Mouse (Mus musculus) cerebellum, adult 11-12 months (tissue): ENCODE measurements around the gene Myo16.

ENCODE experiments used
- DNase-seq: peaks from one replicate; pipeline ENCODE4 v3.0.0; 2022

Myo16 gene

DNA sequence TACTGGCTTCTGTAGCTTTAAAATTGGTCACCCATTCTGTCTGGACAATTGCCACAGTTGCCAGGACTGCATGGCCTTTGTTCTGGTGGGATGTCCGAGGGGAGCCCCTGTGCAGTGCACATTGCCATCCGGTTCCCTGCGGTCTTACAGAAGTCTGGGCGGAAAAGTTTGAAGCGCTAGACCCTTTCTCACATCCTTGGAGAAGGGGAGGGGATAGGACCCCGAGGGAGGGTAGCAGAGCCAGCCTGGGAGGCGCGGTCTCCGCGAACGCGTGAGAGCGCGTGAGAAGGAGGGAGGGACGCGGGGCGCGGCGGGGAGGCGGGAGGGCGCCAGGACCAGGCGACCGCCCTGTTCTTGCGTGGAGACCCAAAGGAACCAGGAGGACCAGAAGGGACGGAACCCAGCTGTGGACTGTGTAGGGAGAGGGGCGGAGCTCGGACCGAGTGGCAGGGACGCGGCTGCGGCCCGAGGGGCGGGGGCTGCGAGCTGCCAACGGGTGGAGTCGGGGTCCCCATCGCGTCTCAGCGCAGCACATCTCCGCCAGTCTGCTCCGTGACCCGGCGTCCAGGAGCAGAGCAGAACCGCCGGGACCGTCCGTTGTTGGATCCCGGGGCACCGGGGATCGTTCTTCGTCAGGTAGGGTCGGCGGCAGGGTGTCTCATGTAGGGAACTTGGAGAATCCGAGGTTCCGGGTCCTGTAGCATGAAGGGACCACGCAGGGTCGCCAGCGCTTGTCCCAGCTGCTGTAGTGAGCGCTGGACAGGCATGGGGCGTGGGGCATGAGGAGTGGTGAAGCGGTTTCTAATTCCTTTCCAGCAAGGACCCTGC is at the start of gene Myo16:
Myo16 (plus strand) TSS at position 301 of the 828 bp plus-strand sequence.
- no peak for DNase-seq

DNA sequence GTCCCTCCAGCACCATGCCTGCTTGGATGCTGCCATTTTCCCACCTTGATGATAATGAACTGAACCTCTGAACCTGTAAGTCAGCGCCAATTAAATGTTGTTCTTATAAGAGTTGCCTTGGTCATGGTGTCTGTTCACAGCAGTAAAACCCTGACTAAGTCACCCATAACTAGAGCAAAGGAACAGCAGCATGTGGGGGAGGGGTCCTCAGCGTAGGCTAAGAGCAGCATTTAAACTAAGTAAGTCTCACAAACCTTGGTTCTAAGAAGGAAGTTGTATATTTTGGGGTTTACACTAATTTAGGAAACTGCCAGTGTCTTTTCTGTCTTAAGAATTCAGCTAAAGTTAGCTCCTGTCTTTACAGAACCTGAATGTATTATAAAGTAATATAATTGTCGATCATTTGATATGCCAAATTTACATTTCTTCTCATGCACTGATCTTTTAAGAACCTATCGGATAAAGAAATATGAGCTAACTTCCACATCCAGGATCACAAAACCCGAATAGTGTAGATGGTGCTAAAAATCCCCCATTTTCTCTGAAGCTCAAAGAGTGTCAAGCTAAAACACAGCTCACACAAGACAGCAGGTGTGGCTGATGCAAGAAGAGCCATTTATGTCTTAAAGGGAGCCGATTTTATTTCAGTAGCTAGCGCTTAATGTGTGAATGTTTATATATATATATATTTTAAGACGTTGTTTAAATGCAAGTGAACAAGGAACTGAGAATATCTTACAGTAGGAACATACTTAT is 45.0 kb upstream of the Myo16 start:
- DNase-seq: no peak

GRCm38 (mm10) chr8:10122749-10123148 is 31.0 kb upstream of the Myo16 start:
- DNase-seq: no peak

- peak; percentile 44 for DNase-seq
These were observed 30.3 kb upstream of the Myo16 start for GRCm38 (mm10) chr8:10123412-10123811.

- DNase-seq: peak; percentile 26
These were observed 28.0 kb upstream of the Myo16 start for GRCm38 (mm10) chr8:10125684-10126083.

DNA sequence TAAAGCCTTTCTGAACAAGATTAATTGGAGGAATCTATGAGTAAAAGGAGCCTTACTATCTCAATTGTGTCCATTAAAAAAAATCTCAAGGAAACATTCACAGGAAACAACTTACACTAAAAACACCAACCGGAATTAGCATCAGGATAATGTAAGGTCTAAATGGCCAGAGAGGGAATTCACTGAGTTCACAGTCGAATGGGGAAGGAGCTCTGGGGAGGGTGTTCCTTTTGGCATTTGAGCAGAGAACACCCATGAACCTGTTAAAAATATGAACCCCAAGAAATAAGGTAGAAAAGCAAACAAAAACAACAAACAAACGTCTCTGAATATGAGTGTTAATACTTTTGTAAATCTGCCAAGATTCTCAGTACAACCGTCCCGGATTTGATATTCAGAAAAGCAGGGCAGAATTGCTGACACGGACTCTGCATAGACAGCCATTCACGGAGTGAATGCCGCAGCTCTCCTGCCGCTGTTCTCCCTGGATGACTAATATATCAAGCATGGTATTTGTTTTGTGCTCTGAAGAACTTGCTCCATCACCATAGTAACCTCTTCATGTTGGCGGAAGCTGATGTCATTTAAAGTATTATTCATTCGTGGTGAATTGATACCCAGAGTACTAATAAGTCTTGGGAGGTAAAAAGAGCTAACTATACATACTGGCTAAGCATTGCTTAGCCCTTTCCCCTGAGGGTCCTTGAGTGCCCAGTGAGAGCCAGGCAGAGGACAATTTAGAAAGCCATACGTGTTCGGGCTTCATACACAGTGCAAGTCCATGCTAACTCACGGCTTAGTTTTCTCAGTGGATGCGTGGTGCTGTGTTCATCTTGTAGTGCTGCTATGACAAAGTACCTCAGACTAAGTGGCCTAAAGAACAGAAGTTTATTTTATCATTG is 22.9 kb upstream of the Myo16 start:
- no peak for DNase-seq

- DNase-seq: no peak
These were observed 14.2 kb upstream of the Myo16 start for GRCm38 (mm10) chr8:10139536-10139935.

DNA sequence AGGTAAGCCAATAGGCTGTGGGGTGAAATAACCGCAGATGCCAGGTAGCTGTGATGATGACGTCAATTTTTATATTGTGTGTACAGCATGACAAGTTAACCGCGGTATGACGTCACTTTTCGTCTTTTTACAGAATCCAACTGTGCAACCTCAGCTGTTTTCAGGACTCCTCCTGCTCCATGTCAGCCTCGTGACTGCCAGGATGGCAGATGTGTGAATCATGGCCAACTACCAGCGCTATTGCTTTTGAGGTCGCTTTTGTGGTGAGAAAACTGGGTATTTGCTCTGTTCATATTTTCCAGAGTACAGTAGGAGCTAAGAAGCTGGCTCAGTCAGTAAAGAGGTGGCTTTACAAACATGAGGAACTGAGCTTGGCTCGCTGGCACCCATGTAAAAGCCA is 9.8 kb upstream of the Myo16 start:
- DNase-seq: no peak

DNA sequence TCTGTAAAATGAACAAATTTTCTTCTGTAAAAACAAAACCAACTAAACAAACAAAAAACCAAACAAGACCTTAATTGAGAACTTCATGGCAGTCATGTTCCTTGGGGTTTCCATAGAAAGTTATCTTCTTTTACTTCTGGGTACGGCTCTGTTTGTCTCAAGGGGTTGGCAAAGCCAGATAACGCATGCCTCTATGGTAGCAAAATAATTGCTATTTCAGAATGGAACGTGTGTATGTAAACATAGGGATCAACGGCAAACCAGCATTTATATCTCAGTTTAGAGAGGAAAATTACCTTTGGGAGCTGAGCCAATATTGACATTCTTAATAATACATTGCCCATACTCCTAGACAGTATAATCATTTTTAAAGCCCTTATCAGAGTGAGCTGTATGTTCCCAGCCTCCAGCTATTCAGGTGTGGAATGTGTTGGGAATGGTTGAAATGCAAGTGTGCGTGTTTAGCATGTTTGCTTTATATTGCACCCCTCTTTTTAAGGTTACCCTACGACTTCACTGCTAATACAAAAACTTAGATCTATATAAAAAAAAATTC is 1.9 kb upstream of the Myo16 start:
- DNase-seq: no peak

DNA sequence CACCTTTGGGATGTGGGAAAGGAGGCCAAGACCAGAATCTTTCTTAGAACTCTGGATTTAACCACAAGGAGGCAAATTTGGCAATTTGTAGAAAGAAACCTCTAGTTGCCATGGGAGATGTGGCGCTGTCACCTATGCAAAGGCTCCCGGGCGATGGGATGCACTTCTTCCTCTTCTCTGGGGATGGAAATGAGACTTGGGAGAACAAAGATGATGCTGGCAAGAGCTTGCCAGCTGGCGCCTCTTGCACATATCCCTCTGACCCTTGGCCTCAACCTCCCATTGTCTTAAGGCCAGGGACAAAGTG is 681 bp downstream of the Myo16 start:
- DNase-seq: no peak

DNA sequence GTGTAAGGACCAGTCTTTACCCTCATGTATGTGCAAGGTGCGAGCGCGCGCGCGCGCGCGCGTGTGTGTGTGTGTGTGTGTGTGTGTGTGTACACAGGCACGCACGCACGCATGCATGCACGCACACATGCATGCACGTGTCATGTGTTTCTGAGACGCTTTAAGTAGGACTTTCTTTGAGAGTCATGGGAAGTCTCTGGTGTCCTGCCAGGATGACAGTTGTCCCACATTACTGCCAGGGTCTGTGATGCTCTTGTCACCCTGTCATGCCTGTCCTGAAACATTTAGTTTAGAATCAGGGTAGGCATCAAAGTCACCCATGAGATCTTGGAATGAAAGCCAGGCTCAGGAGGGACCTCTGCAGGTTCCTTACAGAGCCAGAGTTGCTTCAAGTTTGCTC is 1.4 kb downstream of the Myo16 start:
- no peak for DNase-seq

DNA sequence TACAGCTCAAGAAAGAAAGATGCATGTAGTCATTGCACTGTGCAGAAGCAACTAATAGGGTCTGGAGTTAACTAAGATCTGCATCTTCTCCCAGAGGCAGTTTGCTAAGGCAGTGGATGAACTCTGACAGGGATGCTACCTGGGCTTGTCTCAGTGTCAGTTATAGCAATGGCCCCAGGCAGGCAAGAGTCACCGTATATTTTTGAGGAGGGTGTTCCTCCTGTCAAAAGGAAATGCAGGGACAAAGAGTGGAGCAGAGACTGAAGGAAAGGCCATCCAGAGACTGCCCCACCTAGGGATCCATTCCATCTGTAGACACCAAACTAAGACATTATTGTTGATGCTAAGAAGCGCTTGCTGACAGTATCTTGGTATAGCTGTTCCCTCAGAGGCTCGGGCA is 7.4 kb downstream of the Myo16 start:
- DNase-seq: no peak

DNA sequence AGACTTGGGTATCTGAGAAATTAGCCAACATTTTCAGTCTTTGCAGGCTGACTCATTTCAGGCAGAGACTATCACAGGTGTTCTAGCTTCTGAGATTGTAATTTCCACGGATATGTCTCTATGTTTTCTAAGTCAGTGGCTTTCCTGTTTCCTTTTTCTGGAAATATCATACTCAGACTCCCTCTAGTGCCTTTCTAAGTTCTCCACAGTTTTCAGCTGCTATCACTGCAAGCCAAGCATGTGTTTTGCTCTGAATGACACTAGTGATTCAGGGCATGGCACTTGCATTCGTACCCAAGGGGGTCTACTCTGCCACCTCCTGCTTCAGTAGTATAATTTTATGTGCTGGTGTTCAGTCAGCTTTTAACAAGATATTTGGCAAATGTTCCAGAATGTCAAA is 11.2 kb downstream of the Myo16 start:
- DNase-seq: no peak

DNA sequence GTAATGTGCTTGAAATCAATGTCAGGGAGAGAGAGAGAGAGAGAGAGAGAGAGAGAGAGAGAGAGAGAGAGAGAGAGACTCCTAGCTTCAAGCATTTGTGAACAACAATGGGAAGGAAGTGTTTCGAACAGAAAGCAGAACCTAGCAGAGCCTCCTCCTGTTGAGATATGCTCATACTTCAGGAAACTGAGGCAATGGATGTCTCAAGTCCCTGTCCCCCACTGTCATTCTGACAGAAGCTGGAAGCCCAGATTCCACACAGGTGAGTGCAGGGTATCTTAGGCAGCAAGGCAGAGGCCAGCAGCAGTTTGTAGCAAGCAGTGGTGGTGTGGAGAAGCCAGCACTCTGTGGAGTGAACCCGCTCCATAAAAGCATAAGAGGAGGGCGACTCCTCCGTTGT is 14.6 kb downstream of the Myo16 start:
- DNase-seq: no peak

- no peak for DNase-seq
These were observed 16.2 kb downstream of the Myo16 start for GRCm38 (mm10) chr8:10169894-10170293.

DNA sequence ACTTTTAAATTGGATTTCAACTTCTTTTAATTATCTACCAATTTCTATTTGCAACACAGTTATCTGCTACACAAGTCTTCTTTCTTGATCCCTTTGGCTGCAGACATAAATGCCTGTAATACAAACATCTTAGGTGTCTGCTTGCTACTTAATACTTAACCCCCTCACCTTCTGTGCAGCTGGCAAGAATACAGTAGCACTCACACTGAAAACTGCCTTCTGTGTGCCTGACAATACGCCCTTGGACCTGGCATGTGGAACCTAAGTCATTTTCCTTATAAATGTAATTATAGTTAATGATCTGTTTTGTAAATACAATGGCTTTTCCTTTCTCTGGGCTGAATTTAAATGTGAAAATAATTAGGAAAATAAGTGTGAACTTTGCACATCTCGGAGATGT is 17.6 kb downstream of the Myo16 start:
- DNase-seq: no peak

DNA sequence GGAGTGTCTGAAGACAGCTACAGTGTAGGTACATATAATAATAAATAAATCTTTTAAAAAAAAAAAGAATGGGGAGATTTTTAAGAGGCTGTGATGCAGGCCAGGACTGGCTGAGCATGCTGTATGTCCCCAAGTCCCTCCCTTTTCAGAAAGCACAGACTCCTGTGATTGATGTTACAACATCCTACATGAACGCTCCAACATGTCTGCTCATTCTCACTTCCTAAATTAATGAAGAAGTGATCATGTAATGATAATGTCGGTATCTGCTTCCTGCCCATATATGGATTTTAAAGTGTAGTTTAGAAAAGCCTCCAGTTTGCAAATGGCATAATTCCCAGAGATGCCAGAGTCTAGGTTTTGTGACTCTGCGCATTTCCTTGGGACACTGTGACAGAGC is 18.6 kb downstream of the Myo16 start:
- DNase-seq: no peak

GRCm38 (mm10) chr8:10173033-10173747 is 19.5 kb downstream of the Myo16 start:
- no peak for DNase-seq

- DNase-seq: peak; percentile 60
These were observed 20.6 kb downstream of the Myo16 start for GRCm38 (mm10) chr8:10174201-10174840.

GRCm38 (mm10) chr8:10174841-10175680 is 21.4 kb downstream of the Myo16 start:
- DNase-seq: peak; percentile 41

- no peak for DNase-seq
These were observed 22.3 kb downstream of the Myo16 start for GRCm38 (mm10) chr8:10175976-10176375.
